ENCODE assay signal across 35 mouse cellular contexts in the genomic region with DNA sequence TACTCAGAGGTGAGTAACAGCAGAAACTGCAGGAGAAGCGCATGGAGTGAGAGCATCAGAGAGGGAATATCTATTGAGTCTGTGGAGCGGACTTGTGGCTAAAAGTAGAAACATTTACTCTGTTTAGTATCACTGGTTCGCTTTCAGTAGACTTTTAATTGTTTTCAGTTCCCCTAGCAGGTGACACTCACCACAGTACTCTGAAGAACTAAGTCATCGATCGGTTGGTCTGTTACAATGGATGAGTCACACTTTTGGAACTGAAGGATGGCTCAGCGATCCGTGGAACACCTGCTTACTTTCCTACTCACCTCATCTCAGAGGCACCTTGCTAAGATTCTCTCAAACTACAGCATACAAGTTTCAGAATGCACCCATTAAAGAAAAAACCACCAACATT.
"Had no signal": no experiment of that assay in that cellular context is flagged by ENCODE, and none has a peak within 500 bp of the region (broad histone marks: within the 10 kb centered on the region; RNA-seq: fewer than 3 reads in every experiment).

No protein-coding gene starts in this region.

- H3K27ac ChIP-seq: heart, embryonic 13.5 days; heart, embryonic 15.5 days; hindbrain, embryonic 10.5 days; hindbrain, embryonic 12.5 days; hindbrain, embryonic 13.5 days; hindbrain, embryonic 14.5 days; hindbrain, embryonic 15.5 days; hindbrain, postnatal 0 days; intestine, embryonic 15.5 days; kidney, embryonic 15.5 days; kidney, postnatal 0 days; layer of hippocampus, adult 2 months; left cerebral cortex, adult 2 months had no signal

- H3K9me3 ChIP-seq: heart, embryonic 12.5 days; heart, embryonic 13.5 days; heart, embryonic 15.5 days; hindbrain, embryonic 10.5 days; hindbrain, embryonic 12.5 days; hindbrain, embryonic 13.5 days; hindbrain, embryonic 15.5 days; intestine, embryonic 15.5 days; kidney, embryonic 15.5 days had no signal

- H3K4me3 ChIP-seq: heart, embryonic 12.5 days; heart, embryonic 13.5 days; heart, embryonic 15.5 days; hindbrain, embryonic 10.5 days; hindbrain, embryonic 12.5 days; hindbrain, embryonic 13.5 days; hindbrain, embryonic 15.5 days; intestine, embryonic 15.5 days; kidney, embryonic 15.5 days; layer of hippocampus, adult 2 months; left cerebral cortex, adult 2 months had no signal

- DNase-seq: heart, postnatal 10 days; heart, postnatal 14 days; heart, postnatal 36 days; heart, postnatal 4 days; kidney, adult 11 months; kidney, adult 18-20 months; kidney, adult 2 months; kidney, adult 8-10 months; kidney, adult 9 months; kidney, postnatal 10 days; kidney, postnatal 14 days; kidney, postnatal 25 days; kidney, postnatal 36 days; kidney, postnatal 4 days; layer of hippocampus, adult 9-11 months; layer of hippocampus, postnatal 36 days had no signal

- ATAC-seq: hindbrain, embryonic 16.5 days; hindbrain, postnatal 0 days; inflammation-experienced regulatory T-cells, adult 6 months; intestine, embryonic 15.5 days; intestine, embryonic 16.5 days; intestine, postnatal 0 days had no signal

- H3K36me3 ChIP-seq: heart, embryonic 15.5 days; hindbrain, embryonic 15.5 days; intestine, embryonic 15.5 days had no signal

- H3K27me3 ChIP-seq: heart, embryonic 12.5 days; heart, embryonic 13.5 days; heart, embryonic 15.5 days; hindbrain, embryonic 12.5 days; hindbrain, embryonic 13.5 days; hindbrain, embryonic 15.5 days; intestine, embryonic 15.5 days; kidney, embryonic 15.5 days had no signal

- H3K4me1 ChIP-seq: hindbrain, embryonic 10.5 days; hindbrain, embryonic 12.5 days; hindbrain, embryonic 13.5 days; hindbrain, embryonic 15.5 days; intestine, embryonic 15.5 days; kidney, embryonic 15.5 days had no signal

- H3K9ac ChIP-seq: heart, embryonic 12.5 days; heart, embryonic 13.5 days; heart, embryonic 15.5 days; hindbrain, embryonic 12.5 days; hindbrain, embryonic 13.5 days; hindbrain, embryonic 14.5 days; hindbrain, embryonic 15.5 days; intestine, embryonic 15.5 days; kidney, embryonic 15.5 days had no signal

- H3K4me2 ChIP-seq: heart, embryonic 11.5 days; heart, embryonic 12.5 days; heart, embryonic 13.5 days; heart, embryonic 15.5 days; hindbrain, embryonic 12.5 days; hindbrain, embryonic 13.5 days; hindbrain, embryonic 14.5 days; hindbrain, embryonic 15.5 days; intestine, embryonic 15.5 days; kidney, embryonic 15.5 days had no signal
